Mouse (Mus musculus): ENCODE results near the gene Ccdc51. TPM values are rescaled to one million over a fixed set of nuclear protein-coding genes. Genes with fewer than 3 reads are reported as not detected.
"Not testable (repeated sequence)": the region's sequence is repeated elsewhere in the genome, so short reads cannot be mapped to it uniquely, and the experiment has no call there.

Gene Ccdc51
- total RNA-seq, 2 experiments from 2014 or later: 10.4 to 11.1 TPM

DNA sequence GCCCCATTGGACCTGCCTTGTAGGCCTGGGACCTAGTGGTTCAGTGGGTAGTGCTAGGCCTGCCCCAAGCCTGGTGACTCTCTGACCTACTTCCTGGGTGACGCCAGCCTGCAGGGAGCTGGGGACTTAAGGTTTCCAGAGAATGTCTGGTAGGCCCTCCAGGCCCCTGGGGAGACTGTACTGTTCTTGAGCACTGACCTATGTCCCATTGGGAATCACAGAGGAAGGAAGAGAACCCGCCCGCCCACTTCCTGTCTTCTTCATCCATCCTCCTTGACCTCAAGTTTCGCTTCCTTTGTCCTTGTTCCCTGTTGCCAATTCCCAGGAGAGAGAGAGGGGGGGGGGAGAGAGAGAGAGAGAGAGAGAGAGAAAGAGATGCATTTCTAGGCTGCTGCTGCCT lies 35.8 kb downstream of the Ccdc51 start:
- intact Hi-C loops (cut with DNase I): no loop called here
- DNase-seq: peak in 1 of 2 experiments; percentile 37

DNA sequence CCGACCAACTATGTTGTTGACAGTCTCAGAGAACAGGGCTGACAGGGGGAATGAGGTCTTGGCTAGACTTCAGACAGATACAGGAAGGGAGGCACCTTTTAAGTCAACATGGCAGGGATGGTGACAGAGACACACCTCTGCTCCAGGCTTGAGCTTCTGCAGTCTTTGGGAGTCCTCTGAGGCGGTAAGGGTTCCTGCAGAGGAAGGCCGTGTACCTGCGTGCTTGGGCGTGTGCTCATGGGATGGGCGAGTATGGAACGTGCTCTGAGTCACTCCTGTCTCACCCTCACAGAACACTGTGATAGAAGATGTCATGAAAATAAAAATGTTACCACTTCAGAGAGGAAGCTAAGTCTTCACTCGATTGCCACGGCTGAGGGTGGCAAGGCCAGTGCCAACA lies 37.3 kb downstream of the Ccdc51 start:
- intact Hi-C loops (cut with DNase I): loop anchor here (1.0 kb wide), 1 partner anchor 31 kb away; no protein-coding TSS in a partner anchor

DNA sequence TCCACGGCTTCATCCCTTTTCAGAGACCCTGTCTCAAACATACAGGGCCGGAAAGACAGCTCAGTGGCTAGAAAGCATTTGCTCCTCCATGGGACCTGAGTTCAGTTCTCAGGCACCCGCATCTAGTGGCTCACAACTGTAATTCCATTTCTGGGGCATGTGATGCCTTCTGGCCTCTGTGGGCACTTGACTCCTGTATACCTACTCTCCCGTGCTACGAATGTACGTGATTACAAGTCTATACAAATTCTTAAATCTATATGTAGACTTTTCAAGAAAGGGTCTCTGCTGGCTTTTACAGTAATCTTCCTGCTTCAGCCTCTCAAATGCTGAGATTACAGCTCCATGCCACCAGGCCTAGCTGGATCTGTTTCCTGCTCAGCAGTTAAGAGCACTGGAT lies 38.7 kb downstream of the Ccdc51 start:
- DNase-seq: no peak

More for the DNA sequence above, 37.3 kb downstream of the Ccdc51 start:
- no peak for DNase-seq

DNA sequence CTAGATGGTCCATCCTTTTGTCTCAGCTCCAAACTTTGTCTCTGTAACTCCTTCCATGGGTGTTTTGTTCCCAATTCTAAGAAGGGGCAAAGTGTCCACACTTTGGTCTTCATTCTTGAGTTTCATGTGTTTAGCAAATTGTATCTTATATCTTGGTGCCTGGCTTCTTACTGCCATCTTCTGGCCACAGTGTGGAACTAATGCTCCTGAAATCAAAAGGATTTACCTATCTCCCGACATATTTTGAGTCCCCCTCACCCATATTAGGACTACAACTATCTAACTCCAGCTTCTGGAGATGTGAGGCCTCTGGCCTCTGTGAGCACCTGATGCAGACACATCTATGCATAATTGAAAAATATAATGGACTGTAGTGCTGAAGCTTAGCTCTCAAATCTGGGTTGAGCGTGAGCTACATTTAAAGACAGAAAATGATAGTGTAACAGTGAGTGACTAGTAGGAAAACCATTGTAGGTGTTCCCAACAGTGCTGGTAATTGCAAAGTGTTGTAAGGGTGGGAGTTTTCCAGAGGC lies 40.3 kb downstream of the Ccdc51 start:
- DNase-seq: peak in 1 of 2 experiments; percentile 47
- intact Hi-C loops (cut with DNase I): loop anchor here (10.0 kb wide), 1 partner anchor 742 kb away; no protein-coding TSS in a partner anchor

More for the DNA sequence above, 38.7 kb downstream of the Ccdc51 start:
- intact Hi-C loops (cut with DNase I): loop anchor here (1.0 to 10.0 kb wide), 2 partner anchors 118 to 744 kb away; no protein-coding TSS in a partner anchor

DNA sequence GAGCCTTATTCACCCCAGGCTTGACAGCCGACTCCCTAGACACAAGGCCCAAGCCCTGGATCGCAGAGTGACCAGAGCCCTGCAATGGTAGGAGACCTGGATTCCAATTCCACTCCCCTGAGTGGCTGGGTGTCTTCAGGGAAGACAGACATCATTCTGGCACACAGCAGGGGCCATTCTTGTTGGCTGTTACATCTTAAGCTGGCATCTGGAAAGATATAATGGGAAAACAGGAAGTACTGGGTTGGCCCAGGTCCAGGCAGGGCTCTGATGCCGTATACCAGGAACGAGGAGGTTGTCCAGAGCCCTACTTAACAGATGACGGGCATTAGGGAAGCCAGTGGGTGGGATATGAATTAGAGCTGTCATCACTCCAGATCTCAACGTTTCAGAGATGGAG lies 41.0 kb downstream of the Ccdc51 start:
- no peak for DNase-seq
- intact Hi-C loops (cut with DNase I): loop anchor here (10.0 kb wide), 1 partner anchor 742 kb away; no protein-coding TSS in a partner anchor

DNA sequence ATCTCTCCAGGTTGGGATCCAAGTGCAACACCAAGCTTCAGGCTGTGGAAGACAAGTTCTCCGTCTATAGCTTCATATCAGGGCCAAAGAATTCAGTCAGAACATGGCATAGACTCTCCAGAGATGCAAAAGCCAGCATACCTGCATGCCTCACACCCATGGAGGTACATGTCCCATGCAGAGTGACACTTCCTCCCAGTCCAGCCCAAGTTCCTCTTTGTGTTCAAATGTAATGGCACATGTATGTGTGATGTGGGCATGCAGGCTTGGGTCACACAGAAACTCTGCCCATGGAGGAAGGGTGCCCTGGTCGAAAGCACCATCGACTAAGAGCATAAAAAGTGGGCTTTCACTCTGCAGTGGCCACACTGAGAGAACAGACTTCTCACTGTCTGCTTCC lies 41.9 kb downstream of the Ccdc51 start:
- no peak for DNase-seq
- intact Hi-C loops (cut with DNase I): loop anchor here (10.0 kb wide), 1 partner anchor 741 kb away; no protein-coding TSS in a partner anchor

DNA sequence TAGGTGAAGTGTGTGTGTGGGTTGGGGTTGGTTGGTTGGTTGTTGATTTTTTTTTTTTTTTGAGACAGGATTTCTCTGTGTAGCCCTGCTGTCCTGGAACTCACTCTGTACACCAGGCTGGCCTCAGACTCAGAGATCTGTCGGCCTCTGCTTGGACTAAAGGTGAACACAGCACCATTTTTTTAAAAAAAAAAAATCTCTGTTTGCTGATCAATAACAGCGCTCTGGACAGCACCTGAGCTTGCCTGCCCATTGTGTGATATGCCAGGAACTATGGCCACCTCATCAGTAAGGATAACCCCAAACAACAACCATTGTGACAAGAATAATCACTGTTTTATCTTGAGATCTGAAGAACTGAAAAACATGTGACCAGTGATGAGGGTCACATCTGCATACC lies 42.8 kb downstream of the Ccdc51 start:
- no peak for DNase-seq
- intact Hi-C loops (cut with DNase I): loop anchor here (10.0 kb wide), 1 partner anchor 740 kb away; no protein-coding TSS in a partner anchor

DNA sequence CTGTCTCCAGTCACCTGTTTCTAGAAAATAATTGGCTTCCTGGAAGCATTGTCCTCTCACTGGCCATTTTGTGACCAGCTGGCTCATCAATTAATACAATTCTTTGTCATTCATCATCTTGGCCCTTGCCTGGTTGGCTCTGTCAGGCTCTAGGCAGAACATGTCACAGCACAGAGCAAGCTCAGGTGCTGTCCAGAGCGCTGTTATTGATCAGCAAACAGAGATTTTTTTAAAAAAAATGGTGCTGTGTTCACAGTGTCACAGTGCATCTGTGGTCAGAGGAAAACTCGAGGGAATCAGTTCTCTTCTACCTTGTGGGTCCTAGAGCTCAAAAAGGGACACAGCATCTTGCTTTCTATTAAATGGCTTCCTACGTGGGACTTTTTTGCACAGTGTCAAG lies 43.2 kb downstream of the Ccdc51 start:
- intact Hi-C loops (cut with DNase I): loop anchor here (10.0 kb wide), 1 partner anchor 739 kb away; no protein-coding TSS in a partner anchor
- DNase-seq: no peak

DNA sequence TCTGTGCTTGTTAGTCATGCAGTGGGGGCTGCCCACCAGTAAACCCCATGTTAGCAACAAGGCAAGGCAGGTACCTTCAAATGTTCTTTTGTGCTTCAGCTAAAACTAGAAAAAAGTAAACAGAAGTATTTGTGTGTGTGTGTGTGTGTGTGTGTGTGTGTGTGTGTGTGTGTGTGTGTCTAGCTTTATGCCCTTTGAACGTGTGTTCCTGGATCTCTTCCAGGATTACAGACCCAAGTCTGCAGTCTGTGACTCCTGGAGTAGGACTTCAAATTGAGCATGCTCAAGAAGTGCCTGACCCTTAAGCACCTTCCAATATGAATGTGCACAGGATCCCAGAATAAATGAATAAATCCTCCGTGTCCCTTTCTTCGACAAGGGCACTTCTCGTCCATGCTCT lies 44.8 kb downstream of the Ccdc51 start:
- intact Hi-C loops (cut with DNase I): loop anchor here (10.0 kb wide), 1 partner anchor 738 kb away; no protein-coding TSS in a partner anchor
- no peak for DNase-seq

DNA sequence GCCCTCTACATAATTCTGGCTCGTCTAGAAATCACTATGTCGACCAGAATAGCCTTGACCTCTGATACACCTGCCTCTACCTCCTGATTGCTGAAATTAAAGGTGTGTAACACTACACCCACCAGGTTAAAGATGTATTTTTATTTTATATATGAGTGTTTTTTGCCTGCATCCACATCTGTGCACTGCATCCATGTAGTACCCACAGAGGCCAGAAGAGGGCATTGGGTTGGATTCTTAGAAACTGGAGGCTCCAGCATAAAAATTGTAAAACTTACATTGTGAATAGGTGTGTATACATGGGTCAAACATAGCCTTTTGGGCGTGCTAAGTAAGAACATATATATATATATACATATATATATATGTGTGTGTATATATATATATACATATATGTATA lies 45.9 kb downstream of the Ccdc51 start:
- intact Hi-C loops (cut with DNase I): loop anchor here (10.0 kb wide), 1 partner anchor 737 kb away; no protein-coding TSS in a partner anchor
- DNase-seq: peak in 1 of 2 experiments; percentile 60

DNA sequence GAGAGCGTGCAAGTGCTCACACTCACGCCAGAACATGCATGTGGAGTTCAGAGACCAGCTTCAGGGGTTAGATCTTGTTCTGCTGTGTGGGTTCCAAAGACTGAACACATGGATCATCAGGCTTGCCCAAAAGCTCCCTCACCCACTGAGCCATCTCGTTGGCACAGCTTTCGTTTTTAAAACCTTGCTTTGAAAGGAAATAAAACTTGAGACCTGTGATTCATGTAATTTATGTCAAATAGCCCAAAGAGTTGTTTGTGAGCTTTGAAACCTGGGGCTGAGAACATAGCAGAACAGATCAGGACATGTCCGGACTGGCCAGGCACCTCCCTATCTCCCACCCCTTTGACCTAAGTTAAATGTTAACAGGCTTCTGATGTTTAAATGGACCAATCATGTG lies 47.8 kb downstream of the Ccdc51 start:
- intact Hi-C loops (cut with DNase I): no loop called here

DNA sequence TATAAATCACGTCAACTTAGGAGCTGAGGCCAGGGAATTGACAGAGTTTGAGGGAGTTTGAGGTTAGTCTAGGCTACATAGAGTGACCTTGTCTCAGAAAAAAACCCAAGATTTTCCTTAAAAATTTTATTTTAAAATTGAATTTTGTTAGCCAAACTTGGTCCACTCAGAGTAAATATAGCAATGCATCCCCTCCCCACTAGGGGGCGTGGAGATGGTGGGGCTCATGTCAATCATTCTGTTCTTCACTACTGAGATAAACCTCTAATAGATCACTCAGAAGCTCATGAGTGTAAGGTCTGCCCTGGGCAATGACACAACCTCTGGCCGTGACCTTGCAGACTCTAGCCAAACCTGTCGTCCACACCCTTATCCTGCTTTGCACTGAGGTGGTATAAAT lies 58.1 kb downstream of the Ccdc51 start:
- DNase-seq; intact Hi-C loops (cut with DNase I): not testable (repeated sequence)

More for the DNA sequence above, 47.8 kb downstream of the Ccdc51 start:
- DNase-seq: no peak

Other genes with a start within 250 kb of the Ccdc51 start
- 10 to 100 TPM; 27.0 TPM for gene Slc26a6, start 229.2 kb upstream of the Ccdc51 start, total RNA-seq (2021)
- under 1 TPM in 1 of 2 experiments, not detected in 1; 0.41 TPM for gene Tmem89, start 167.9 kb upstream of the Ccdc51 start, total RNA-seq (2021)
- gene Uqcrc1, start 145.9 kb upstream of the Ccdc51 start, total RNA-seq (2021): 1,000 to 10,000 TPM; 2,254 to 2,272 TPM
- 1 to 10 TPM in 1 of 2 experiments, under 1 TPM in 1; 0.33 to 1.1 TPM for gene Col7a1, start 128.9 kb upstream of the Ccdc51 start, total RNA-seq (2021)
- gene Ucn2, start 96.5 kb upstream of the Ccdc51 start, total RNA-seq (2021): under 1 TPM in 1 of 2 experiments, not detected in 1; 0.20 TPM
- gene Pfkfb4, start 90.7 kb upstream of the Ccdc51 start, total RNA-seq (2021): 1 to 10 TPM; 1.9 to 3.2 TPM
- gene Shisa5, start 43.9 kb upstream of the Ccdc51 start, total RNA-seq (2021): 10 to 100 TPM; 49.5 to 50.0 TPM
- 10 to 100 TPM; 10.4 to 10.6 TPM for gene Trex1, start 22.8 kb upstream of the Ccdc51 start, total RNA-seq (2021)
- 10 to 100 TPM in 1 of 2 experiments, 1 to 10 TPM in 1; 8.4 to 10.3 TPM for gene Atrip, start 8.4 kb upstream of the Ccdc51 start, total RNA-seq (2021)
- 100 to 1,000 TPM; 220 to 279 TPM for gene Tma7, start 94 bp downstream of the Ccdc51 start, total RNA-seq (2021)
- 10 to 100 TPM; 16.3 to 20.0 TPM for gene Plxnb1, start 12.9 kb downstream of the Ccdc51 start, total RNA-seq (2021)
- not detected for gene Fbxw21, start 79.5 kb downstream of the Ccdc51 start, total RNA-seq (2021)
- gene Fbxw13, start 113.5 kb downstream of the Ccdc51 start, total RNA-seq (2021): not detected
- not detected for gene Fbxw20, start 152.3 kb downstream of the Ccdc51 start, total RNA-seq (2021)
- gene Fbxw14, start 205.2 kb downstream of the Ccdc51 start, total RNA-seq (2021): not detected